Mouse (Mus musculus): ENCODE measurements around the gene AI413582.

AI413582 gene

DNA sequence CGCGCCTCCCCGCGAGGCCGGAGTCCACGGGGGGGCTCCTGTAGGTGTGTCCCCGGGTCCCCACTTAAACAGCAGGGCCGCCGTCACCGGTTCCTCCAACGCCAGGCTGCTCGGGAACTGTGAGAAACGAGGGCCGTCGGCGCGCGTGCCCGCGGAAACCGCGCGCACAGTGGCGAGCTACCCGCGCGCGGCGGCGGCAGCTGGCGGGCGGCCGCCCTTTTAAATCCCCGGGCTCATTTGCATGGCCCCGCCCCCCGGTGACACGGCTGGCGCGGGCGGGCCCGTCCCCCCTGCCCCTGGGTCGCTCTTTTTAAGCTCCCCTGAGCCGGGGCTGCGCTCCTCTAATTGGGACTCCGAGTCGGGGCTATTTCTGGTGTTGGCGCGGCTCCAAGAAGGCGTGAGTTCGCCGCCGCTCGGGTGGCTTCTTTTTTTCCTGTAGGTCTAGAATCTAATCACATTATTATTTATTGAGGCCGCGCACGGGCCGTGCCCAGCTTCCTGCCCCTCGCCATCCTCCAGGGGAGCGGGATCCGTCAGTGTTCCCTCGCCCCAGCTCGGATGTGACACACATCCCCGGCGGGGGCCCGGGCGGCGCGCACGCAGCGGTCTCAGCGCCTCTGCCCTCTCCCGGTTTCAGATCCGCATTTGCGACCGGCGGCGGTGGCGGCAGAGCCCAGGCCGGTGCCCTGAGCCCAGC is 9.1 kb downstream of the AI413582 start, which contains the start of gene Hmga1:
Gene Hmga1 (plus strand): TSS at position 183 of the 697 bp plus-strand sequence.
- DNase-seq (ENCODE audit: extremely low spot score, low spot score) = peak; percentile 94

DNA sequence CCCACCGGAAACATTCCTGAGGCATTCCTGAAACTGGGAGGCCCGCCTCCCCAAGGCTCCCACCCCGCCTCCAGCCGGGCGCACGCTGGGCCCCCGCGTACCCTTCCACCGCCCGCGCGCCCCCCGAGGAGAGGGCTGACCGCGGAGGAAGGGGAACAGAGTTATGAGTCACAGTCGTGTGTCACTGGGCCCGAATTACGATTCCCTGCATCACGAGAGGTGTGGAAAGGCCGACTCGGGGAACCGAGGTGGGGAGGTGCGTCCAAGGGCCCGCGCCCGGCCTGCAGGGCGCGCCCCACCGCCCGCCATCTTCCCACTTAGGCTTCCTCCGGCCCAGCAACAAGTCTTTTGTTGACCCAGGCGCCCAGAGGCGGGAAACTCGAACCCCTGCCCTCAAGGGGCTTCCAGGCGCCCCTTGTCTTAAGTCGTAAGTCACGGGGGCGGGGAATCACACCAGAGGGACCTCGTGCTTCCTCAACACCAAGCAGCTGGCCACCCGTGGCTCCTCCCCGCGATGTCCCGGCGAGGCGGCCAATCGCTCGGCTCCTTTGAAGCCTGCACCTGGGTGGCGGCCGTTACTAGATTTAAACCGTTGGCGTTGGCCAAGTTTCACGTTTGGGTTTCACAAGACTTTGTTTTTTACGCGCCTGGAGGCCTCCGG is 9.9 kb downstream of the AI413582 start:
- DNase-seq (ENCODE audit: extremely low spot score, low spot score) = peak; percentile 90

DNA sequence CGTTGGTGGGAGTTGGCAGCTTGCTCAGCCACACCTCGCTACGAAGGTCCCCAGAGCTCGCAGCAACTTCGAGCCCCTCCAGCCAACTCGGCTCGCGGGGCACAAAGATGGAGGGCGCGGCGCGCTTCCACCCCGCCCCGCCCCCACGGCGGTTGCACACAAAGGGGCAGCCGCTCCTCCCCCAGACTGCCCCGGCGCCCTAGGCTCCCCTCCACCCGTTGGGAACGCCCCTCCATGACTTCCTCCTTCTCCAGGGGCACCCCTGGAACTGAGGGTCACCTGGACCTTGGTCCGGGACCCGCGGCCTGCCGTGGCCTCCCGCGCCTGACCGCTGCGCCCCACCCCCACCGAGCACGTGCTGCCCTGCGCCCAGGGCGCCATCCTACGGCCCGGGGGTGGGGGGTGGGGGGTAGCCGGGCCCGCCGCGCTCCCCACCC is 10.5 kb downstream of the AI413582 start:
- DNase-seq (ENCODE audit: extremely low spot score, low spot score) = peak; percentile 89

DNA sequence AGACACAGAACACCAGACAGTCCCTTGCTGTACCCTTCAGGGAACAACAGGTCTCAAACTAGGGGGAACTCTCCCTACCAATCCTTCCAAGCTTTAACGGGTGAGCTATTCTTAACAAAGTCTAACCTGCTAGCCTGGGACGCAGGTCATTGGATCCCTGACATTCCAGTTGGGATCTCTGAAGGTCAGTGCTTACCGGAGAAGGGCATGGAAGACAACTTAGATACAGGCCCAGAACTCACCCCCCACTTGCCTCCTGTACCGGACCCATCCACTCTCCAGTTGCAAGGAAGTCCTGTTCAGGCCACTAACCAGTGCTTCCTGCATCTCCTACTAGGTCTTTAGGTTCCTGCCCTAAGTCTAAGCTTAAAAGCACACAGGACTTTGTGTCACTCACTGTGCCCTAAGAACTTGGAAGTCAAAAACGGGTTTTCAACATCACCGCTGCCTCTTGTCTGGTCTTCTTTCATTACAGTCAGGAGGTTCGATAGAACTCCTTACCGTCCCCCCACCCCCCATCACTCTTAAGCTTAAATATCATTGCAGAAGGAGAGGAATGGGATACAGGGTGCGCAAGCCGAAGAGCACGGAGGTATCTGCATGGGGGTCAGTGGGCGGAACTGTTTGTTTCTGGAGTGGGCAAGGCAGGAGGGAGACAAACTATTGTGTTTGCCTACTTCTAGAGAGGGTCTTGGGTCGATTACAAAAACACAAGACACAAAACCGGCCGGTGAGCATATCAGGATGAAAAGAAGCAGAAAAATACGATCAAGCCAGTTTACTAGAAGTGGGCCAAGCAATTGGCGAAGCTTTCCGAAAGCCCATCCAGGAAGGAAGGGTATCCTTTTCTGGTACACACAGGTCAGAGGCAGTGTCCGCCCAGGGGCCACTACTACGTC is 11.2 kb downstream of the AI413582 start:
- DNase-seq (ENCODE audit: extremely low spot score, low spot score) = peak; percentile 42

DNA sequence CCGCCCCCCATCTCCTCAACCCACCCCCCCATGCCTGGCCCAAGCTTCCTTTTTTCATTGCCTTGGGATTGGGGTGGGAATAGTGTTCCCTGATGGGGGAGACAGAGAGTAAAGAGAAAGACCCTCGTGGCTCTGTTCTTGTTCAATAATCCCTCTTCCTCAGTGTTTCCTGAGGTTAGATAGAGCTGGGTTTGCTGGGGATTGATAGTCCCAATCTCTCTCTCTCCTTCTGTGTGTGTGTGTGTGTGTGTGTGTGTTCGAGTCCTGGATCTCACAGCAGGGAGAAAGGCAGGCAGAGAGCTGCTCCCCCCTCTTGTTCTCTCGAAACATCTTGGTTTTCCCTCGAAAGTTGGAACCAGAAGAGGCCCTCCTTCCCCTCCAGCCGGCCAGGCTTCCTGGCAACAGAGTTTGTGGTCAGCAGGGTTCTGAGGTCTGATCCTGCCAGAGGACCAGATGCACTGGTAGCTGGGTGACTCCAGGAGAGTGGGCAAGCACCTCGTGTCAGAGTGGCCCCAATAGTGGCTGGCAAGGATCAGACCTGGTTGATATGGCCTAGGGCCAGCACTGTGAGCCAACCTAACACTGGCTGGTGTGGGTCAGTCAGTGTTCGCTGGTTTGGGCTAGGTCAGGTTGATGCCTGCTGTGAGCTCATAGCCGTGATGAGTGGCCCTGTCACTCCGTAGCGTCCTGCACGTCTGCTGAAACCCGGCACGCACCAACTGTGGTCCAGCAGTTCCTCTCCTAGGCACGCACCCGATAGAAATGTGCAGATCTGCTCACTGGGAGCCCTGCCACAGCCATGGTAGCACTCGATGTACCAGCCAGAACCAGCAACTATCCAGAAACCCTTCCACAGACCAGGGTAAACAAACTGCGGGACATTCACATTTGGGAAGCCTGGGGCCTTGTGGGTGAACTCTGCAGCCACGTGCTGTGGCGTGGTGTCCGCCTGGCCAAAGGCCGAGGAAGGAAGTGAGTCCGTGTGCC is 13.0 kb downstream of the AI413582 start:
- DNase-seq (ENCODE audit: extremely low spot score, low spot score) = no peak

DNA sequence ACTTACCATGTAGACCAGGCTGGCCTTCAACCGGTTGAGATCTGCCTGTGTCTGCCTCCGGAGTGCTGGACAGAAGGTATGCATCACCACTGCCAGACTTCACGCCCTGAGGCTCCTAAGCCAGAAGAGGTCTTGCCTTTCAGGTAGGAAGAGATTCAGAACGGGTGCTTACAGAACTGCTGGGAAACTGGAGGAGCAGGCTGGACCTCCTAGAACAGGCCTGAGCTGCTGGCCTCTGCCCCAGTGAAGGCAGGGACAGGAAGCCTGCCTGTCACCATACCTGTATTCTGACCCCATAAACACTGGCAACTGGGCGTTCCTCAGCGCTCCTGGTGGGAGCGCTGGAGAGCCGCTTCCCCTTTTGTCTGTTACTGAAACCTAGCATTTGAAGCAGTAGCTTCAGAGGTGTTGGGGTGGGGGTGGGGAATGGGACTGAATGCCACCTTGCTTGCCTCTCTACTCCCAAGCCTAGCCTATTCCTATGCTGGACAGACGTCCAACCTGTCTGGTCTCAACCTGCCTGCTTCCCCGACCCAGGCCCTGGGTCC is 14.1 kb downstream of the AI413582 start:
- no peak for DNase-seq (ENCODE audit: extremely low spot score, low spot score)

DNA sequence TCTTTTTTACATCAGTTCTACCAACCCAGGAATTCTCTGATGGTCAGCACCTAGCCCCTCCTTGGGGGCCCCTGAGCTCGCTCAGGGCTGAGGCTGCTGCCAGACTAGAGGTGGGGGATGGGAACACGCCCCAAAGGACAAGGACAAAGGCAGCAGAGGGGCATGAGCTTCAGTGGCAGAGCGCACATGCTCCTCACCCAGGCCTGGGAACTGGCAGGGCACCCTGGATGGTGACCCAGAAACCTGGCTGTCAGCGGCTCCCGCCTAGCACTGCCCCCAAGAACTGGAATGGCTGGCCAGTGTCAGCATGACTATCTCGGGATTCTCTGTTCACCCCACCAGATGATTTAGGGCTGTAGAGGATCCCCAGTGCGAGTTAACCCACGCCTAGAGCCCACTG is 16.3 kb downstream of the AI413582 start:
- peak; percentile 26 for DNase-seq (ENCODE audit: extremely low spot score, low spot score)

DNA sequence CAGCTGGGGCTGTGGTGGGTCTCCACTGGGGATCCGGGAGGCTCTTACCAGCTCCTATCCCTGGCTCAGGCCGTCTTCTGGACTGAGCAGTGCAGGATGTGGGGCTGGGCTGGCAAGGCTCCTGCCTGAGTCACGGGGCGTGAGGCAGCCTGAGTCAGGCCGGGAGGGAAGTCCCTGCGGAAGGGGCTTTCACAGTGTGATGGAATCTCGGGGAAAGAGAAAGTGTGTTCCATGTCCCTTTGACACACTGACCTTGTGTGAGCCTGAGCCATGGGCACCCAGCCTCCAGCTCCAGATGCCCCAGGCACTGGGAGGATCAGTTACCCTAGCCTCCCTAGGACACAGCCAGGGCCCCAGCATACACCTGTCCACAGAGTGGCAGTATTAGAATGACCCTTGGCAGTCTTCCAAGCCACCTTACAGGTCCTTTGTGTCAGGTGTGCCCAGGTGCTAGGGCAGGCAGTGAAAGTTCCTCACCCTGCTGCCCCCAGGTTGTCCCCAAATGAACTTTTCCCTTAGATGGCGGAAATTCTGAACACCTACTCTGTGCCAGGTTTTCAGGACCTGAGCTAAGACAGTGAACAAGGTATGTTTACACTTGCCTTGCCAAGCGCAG is 18.2 kb downstream of the AI413582 start:
- no peak for DNase-seq (ENCODE audit: extremely low spot score, low spot score)

DNA sequence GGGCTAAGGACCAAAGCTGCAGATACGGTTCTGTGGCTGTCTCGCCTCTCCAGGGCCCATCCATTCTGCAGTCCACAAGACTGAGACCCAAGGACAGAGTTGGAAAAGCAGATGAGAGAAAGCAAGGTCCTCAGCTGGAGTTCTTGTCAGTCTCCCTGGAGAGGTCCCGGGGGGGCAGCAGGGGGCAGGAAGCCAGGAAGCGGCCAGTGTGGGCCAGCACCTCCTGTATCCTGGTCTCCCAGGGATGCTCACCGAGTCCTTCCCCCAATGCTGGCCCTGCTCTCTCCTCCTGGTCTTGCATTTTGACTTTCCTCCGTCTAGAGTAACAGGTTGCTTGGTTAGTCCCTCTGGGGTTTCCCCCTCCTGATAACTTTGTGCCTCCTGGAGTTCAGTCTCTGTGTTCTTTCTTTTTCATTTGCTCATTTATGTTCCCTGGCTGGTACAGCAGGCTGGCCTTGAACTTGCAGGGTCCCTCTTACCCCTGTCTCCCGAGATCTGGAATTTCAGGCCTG is 18.9 kb downstream of the AI413582 start:
- DNase-seq (ENCODE audit: extremely low spot score, low spot score) = no peak

DNA sequence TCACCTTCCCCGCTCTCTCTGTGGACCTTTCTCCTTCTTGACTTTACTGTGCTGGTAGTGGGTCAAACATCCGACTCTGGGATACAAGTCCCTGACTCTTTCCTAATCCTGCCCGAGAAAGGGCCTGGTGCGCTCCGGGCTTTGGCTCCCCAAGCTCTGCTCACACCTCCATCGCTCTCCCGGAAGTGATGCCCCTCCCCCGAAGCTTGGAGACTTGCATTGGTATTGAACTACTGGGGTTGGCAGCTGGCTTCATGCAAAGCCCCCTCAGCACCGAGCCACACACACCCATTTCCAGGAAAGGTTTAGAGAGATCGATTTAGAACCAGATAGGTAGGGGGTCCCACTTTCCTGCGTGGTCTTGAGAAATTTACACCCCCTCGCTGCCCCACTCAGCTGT is 19.6 kb downstream of the AI413582 start:
- peak; percentile 22 for DNase-seq (ENCODE audit: extremely low spot score, low spot score)

DNA sequence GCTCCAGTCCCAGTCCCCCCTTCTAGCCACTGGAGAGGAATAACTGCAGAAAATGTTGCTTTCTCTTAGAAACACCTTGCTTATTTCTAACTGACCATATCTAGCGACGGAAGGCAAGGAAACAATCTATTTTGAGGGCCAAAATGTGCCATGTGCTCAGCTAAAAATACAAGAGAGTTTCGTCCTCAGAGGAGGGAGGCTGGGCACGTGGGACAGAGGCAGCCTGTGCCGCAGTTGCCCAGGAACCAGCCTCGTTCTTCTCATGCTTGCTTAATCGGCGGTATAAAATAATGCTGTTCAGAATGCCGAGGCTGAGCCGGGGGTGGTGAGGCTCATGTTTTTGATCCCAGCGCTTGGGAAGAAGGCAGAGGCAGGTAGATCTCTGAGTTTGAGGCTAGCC is 21.0 kb downstream of the AI413582 start:
- no peak for DNase-seq (ENCODE audit: extremely low spot score, low spot score)

DNA sequence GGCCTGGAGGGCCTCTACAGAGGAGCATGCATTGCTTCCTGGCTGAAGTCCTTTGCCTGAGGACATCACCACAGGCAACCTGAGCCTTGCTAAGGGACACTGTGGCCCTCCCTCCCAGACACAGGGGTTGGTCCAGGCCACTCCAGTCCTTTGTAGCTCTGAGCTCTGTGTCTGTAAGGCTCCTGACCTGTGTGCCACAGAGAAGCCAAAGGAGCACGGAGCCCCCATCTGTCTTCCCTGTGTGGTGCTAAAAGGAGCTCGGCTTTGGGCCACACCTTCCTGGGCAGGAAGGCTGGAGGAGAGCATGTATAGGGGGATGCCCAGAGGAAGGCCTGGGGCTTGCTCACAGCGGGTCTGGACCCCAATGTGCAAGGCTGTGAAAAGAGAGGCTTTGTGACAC is 23.6 kb downstream of the AI413582 start:
- no peak for DNase-seq (ENCODE audit: extremely low spot score, low spot score)

DNA sequence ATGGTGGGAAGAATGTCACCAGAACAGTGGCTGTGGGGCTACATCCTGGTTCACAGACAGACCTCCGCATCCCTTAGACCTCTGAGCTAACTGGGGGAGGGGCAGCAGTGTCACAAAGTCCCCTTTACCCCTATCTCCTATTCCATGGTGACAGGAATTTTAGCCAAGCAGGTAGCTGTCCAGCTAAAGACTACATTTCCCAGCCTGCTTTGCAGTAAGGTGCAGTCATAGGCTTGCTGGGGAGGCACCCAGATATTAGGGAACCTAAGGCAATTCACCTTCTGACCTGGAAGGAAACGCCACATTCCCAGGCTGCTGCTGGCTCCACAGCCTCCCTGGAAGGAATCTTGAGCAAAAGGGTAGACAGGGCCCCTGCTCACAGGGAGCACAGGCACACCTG is 24.3 kb downstream of the AI413582 start:
- no peak for DNase-seq (ENCODE audit: extremely low spot score, low spot score)

DNA sequence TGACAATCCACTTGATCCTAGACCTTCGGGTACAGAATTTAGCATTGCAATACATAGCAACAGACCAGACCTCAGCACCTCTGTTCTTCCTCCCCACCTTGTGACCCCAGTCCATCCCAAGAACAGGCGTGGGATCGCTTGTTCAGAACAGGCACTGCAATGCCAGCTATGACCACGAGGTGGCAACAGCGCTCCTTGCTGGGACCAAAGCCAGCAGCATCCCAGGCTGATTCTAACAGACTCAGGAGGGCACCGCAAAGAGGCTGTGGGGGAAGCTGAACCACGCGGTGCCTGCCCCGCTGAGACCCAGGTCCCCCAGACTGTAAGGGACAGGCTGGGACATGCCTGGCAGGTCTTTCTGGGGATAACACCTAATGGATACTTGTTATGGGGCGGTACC is 30.8 kb downstream of the AI413582 start:
- DNase-seq (ENCODE audit: extremely low spot score, low spot score) = peak; percentile 97

DNA sequence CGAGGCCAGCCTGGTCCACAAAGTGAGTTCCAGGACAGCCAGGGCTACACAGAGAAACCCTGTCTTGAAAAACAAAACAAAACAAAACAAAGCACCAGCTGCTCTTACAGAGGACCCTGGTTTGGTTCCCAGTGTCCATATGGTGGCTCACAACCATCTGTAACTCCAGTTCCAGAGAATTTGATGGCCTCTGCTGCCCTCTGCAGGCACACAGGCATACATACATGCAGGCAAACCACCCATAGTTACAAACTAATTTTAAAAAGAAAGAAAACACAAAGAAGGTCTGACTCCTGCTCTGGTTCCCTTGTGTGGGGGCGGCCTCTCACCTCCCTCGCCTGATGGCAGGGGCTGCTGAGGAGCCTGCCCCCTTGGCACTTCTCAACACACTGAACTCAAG is 32.2 kb downstream of the AI413582 start:
- no peak for DNase-seq (ENCODE audit: extremely low spot score, low spot score)

DNA sequence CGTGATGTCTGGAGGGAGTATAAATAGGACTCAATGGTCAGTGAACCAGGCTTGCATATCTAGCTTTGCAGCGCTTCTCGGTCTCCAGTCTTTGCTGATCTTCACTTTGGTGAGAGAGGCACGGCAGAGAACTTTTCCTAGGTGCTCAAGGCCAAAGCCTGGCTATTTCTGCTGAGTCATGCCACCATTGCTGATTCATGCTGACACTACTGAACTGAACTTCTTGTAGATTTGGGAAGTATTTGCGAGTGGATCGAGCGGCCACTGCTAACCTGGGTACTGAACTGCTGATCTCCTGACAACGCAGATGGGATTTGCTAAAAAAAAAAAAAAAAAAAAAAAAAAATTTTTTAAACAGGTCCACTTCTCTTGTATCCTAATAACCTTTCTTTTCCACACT is 33.5 kb downstream of the AI413582 start:
- DNase-seq (ENCODE audit: extremely low spot score, low spot score) = no peak

DNA sequence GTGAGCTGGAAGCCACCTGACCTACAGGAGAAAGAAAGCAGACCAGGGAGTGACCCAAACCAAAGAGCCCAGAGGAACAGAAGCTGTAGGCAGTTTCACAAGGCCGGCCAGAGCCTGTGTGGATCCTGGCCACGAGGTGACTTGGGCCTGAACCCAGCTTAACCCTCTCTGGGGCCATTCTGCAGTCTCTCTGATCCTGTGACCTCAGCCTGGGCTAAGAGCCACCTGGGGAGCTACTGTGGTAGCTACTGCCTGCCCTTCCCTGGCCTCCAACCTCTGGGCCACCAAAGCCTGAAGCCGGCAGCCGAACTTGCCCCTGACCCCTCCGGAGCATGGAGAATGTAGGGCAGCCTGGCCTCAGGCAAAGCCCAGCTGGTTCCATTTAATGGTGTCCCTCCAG is 36.8 kb downstream of the AI413582 start:
- no peak for DNase-seq (ENCODE audit: extremely low spot score, low spot score)

DNA sequence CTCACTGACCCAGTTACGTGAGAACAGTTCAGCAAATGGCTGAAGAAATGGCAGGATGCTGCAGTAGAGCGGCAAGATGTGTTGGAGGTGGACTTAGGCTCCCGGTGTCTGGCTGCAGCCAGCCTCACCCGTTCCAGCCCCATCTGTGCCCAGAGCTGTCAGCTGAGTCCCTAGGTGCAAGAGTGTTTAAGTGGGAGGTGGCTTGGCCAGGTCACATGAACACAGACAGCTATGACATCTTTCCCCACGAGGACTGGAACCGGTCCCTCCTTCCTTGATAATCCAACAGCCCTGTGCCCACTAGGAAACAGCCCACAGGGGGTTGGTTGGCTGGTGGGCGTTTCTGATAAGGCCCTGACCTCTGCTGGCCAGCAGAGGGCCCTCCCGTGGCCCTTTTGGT is 37.5 kb downstream of the AI413582 start:
- DNase-seq (ENCODE audit: extremely low spot score, low spot score) = no peak

DNA sequence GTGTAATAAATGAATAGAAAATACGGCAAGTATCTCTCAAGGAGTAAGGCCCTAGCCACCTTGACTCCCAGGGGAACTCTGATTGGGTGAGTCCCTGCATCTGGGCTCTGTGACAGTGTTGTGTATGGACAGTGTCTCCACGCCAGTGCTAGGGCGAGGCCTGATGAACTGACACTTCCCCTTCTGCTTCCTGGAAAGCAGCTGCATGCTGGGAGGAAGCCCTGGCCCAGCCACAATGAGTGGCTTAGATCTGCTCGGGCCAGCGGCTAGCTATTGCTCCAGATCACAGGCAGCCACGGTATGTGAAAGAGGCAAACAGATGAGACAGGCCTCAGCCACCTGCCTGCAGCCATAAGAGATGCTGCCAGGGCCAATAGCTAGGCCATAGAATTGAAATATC is 38.4 kb downstream of the AI413582 start:
- DNase-seq (ENCODE audit: extremely low spot score, low spot score) = no peak

DNA sequence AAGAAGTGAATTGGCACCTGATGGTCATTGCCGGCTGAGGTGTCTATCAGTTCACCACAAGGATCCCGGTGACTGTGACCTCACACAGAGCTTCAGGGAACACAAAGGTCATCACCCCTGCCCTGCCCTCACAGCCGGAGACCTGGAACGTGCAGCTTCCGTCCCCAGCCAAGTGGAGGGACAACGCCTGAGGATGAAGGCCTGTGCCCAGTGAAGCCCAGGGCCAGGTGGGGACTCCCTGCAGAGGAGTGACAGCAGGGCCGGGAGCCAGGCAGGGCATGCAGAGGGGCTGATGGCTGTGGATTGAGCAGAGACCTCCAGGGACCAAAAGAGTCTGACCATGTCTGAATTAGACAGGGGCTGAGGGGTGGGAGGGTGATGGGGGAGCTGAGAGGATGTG is 42.4 kb downstream of the AI413582 start:
- DNase-seq (ENCODE audit: extremely low spot score, low spot score) = no peak
